ENCODE assay signal across 17 mouse cellular contexts in the genomic region with DNA sequence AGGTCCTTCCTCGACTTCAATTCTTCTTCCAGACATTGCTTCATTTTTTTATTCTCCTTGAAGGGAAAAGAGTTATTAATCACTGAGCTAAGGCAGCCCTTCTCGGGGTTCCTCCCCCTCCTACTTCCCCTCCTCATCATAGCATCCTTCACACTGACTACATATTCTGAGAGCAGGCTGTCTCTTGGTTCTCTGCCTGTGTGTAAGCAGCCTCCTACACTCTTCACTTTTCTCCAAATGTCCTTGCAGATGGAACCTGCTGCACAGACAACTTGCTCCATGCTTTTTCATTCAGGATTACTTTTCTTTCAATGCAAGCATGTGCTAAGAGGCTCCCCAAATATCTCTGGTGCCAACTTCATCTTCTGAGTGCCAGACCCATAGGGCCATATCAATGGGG. TPM values are rescaled to one million over a fixed set of nuclear protein-coding genes. Genes with fewer than 3 reads are reported as not detected.
"Had no signal": no experiment of that assay in that cellular context is flagged by ENCODE, and none has a peak within 500 bp of the region (broad histone marks: within the 10 kb centered on the region; RNA-seq: fewer than 3 reads in every experiment).

No protein-coding gene starts in this region.

- DNase-seq: kidney, adult 2 months; kidney, postnatal 14 days; left cerebral cortex, postnatal 4 days; lung, adult 18-20 months; thymus, adult 18-20 months; thymus, postnatal 14 days had no signal

RNA-seq across cellular contexts. Expression of gene Cd40lg, which starts 21.7 kb away (rescaled TPM):
- total RNA-seq: left cerebral cortex, adult 2 months; left cerebral cortex, postnatal 4 days; midbrain, postnatal 0 days had no signal
- polyA plus RNA-seq: intestine, embryonic 16.5 days; kidney, embryonic 15.5 days; limb, embryonic 13.5 days; liver, adult 2 months; liver, embryonic 14.5 days; lung, embryonic 16.5 days; midbrain, embryonic 13.5 days; midbrain, postnatal 0 days; neural tube, embryonic 14.5 days; stomach, postnatal 0 days had no signal
